Mouse (Mus musculus) right cerebral cortex, postnatal 4 days (tissue): ENCODE results near the gene Gm49661.
A peak's percentile ranks its signal among the peaks of the same experiment; 100 is the strongest.

Source experiments
- DNase-seq: peaks from one replicate; pipeline ENCODE4 v3.0.0-alpha.2; 2022

Gm49661 gene

DNA sequence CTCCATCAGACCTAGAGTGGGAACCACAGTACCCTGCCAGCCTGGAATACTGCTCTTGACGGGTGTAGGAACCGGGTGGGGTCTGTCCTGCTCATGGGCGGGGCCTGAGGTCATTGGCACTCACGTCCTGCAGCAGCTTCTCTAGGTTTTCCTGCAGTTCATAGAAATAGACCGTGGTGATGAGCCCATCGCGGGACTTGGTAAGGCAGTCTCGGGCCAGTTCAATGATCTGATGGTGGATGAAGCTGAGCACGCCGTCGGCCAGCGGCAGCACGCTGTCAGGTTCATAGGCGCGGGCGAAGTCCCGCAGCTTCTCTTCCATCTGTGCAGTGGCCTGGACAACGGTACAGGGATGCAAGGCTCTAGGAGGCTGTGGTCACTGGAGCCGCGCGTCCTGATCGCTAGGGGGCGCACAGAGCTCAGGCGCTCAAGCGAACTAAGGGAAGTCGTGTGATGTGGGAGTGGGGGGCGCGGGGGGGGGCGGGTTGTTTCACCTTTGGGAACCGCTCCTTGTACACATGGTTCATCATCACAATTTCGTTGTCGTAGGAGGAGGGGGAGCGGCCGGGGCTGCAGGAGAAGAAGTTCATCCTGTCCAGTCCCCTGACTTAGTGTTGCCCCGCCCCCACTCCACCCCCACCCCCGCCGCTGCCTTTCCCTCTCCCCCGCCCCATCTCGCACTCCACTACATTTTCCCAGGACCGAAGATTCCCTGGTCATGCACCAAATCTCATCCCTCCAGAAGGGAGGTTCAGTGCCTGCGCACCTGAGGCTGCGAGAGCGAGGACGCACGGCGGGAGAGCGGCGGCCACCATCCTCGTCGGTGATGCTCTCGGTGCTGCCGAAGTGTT, 40.6 kb downstream of the Gm49661 start:
- DNase-seq = peak; percentile 81

DNA sequence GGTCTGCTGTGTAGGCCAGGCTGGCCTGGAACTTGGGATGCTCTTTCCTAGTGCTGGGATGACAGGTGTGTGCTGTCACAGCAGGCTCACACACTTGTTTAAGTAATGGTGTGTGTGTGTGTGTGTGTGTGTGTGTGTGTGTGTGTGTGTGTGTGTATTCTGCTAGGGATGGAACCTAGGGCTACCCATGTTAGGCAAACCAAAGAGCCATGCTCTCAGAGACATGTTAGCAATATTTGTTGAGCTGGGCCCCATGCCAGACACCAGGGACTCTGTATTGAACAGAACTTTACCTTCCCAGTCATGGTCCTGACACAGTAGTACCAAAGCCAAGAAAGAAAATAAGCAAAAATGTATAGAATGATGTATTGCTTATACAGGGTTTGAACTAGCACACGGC, 41.7 kb downstream of the Gm49661 start:
- no peak for DNase-seq

DNA sequence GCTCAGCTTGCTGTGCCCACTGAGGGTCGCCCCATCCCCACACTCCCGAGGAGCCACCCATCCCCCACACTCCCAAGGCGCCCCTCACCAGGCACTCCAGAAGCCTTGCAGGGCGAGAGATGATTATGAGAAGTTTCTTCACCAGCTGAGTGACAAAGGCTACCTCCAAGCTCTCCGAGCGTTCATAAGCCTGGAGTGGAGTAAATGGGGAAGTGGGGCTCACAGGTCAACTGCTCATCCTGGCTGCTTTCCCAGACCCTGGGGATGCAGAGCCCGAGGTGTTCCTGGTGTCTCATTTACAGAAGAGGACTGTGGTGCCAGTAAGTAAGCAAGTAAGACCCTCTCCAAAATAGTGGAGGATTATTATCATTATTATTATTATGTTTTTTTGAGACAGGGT, 43.7 kb downstream of the Gm49661 start:
- no peak for DNase-seq

GRCm38 (mm10) chr8:84921596-84921995, 47.6 kb downstream of the Gm49661 start:
- DNase-seq = no peak

- DNase-seq = no peak
Observed at GRCm38 (mm10) chr8:84918646-84919045, 50.6 kb downstream of the Gm49661 start.

GRCm38 (mm10) chr8:84917781-84918180, 51.5 kb downstream of the Gm49661 start:
- no peak for DNase-seq
